Mouse (Mus musculus) E14TG2a.4 (cell line): ENCODE results near the gene Ccdc155.

Source experiments
- CTCF ChIP-seq: conservative IDR thresholded peaks from 2 replicates; pipeline ENCODE4 v1.5.1; 2014; ENCODE audit warnings: low read length
- NANOG ChIP-seq: IDR thresholded peaks from 2 replicates; pipeline ENCODE4 v1.6.1; 2014; ENCODE audit warnings: borderline replicate concordance, low read length, mixed read lengths
- POU5F1 ChIP-seq: IDR thresholded peaks from 2 replicates; pipeline ENCODE4 v1.6.1; 2014; ENCODE audit warnings: low read length, borderline replicate concordance

DNA sequence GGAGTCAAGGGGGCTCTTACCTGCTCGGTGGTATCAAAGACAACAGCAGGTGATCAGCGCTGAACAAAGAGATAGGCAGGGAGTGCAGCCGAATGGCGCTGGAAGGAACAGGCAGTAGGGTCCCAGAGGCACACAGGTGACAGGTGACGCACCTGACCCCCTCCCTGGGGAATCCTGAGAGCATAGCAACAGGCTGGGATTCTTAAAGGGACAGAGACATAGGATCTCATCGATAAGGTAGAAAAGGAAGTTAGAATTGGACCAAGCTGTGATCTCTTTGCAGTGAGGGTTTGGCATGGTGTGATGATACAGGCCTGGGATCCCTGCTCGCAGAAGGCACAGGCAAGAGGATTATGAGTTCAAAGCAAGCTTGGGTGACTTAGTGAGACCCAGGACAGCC lies 25.2 kb downstream of the Ccdc155 start, which contains the start of gene Gfy:
- no peak for TF ChIP-seq CTCF
- no peak for TF ChIP-seq POU5F1
- no peak for TF ChIP-seq NANOG
